Mouse (Mus musculus): ENCODE results near the gene Gtdc1.

- no peak for TF ChIP-seq MAX (IDR thresholded peaks at IDR 0.05; ENCODE audit: low read depth)
- no peak for TF ChIP-seq TCF12 (IDR thresholded peaks at IDR 0.05; ENCODE audit: insufficient read depth, poor library complexity, severe bottlenecking)
- no peak for TF ChIP-seq POLR2A (IDR thresholded peaks at IDR 0.05; ENCODE audit: insufficient read length, low read depth)
- TF ChIP-seq POLR2AphosphoS2 (IDR thresholded peaks at IDR 0.05; ENCODE audit: insufficient read length, low read depth), result no peak
- no peak for TF ChIP-seq USF1 (IDR thresholded peaks at IDR 0.05; ENCODE audit: low read depth)
- TF ChIP-seq E2F4 (IDR thresholded peaks at IDR 0.05; ENCODE audit: insufficient read depth), result no peak
- no peak for TF ChIP-seq REST (IDR thresholded peaks at IDR 0.05; ENCODE audit: insufficient read depth, insufficient read length)
- no peak for TF ChIP-seq SRF (IDR thresholded peaks at IDR 0.05; ENCODE audit: control insufficient read depth, insufficient read length, low read depth)
- no peak for TF ChIP-seq MYOD1 (IDR thresholded peaks at IDR 0.05; ENCODE audit: control insufficient read depth in 1 of 3, insufficient read length in 2 of 3, low read depth in 2 of 3)
- TF ChIP-seq CEBPB (IDR thresholded peaks at IDR 0.05; ENCODE audit: insufficient read depth, poor library complexity, severe bottlenecking), result no peak
- TF ChIP-seq MYOG (IDR thresholded peaks at IDR 0.05; ENCODE audit: control insufficient read depth in 1 of 3, insufficient read depth in 1 of 3, insufficient read length in 2 of 3, low read depth in 2 of 3), result no peak
- no peak for TF ChIP-seq TCF3 (IDR thresholded peaks at IDR 0.05; ENCODE audit: insufficient read length, low read depth)
Measured at GRCm38 (mm10) chr2:44542775-44543174, 384.7 kb downstream of the Gtdc1 start.
